Mouse (Mus musculus): ENCODE results near the gene Taf3. TPM values are rescaled to one million over a fixed set of nuclear protein-coding genes. Genes with fewer than 3 reads are reported as not detected.

The Taf3 gene
- total RNA-seq, 4 experiments from 2014 or later: 13.1 to 16.2 (median 14.9) TPM

DNA sequence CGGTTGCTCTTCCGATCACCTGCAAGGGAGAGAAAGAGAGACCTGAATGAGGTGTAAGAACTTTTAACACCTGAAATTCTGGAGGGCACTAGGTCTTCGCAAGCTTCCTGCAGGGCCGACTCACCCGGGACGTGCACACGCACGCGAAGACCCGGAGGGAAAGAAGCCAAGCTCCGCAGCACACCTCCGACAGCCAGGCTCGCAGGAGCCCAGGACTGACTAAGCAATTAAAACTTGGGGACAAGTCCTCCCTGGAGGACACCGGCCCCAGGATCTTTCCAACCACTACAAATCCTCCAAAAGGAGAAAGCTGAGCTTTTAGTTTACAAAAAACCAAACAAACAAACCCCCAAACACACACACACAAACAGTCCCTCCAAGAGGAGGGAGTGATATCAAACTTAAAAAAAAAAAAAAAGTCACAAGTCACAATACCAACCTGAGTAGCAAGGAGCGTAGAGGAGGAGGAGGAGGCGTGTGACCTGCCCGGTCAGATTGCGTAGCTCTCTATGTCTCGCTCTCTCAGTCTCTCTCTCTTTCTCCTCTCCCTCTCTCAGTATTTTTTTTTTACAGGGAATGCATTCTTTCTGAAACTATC lies 170.3 kb downstream of the Taf3 start:
- no peak for DNase-seq (ENCODE audit: low spot score in 2 of 2)

DNA sequence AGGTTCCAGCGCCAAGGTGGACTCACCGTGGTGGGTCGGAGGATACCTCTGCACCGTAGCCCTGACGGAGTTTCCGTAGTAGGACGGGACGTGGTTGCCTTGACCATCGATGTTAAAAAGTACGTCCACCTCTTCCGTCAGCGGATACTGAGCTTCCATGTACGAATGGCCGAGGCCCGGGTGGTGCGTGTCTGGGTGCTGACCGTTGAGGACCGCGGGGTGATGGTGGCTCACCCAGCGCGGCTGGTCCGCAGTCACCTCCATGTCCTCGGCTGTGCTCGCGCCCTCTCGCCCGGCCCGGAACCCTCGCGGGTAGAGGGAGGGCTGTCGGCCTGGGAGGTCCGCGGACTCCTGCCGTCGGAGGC lies 171.1 kb downstream of the Taf3 start:
- DNase-seq (ENCODE audit: low spot score in 2 of 2): no peak

DNA sequence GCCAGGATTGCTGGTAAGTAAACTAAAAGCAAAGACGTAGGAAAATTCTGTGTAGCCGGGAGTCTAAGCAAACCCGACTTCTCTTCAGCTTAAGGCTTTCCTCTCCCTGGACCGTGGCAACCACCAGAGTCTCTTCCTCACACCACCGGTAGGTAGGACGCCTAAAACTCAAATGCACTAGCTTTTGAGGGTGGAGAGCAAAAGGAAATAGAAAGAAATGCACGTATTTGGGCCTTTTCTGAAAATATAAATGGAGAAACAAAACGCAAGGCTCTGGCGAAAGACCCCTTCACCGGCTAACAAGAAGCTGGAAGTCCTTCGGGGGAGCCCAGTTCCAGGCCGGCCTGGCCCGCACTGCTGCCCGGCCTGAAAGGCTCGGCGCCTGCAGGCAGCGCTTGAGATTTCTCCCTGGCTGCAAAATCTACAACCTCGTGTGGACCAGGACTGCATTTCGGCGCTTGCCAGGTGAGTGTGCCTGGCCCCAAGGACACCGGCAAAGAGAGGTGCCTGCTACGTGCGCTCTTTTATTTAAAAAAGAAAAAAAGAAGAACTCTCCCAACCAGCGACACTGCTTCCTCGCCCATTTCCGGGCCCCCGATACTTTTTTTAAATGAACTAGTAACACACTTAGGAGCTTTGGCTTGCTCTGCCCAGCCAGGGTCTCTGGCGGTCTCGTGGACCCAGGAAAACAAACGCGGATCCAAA lies 171.6 kb downstream of the Taf3 start:
- no peak for DNase-seq (ENCODE audit: low spot score in 2 of 2)

DNA sequence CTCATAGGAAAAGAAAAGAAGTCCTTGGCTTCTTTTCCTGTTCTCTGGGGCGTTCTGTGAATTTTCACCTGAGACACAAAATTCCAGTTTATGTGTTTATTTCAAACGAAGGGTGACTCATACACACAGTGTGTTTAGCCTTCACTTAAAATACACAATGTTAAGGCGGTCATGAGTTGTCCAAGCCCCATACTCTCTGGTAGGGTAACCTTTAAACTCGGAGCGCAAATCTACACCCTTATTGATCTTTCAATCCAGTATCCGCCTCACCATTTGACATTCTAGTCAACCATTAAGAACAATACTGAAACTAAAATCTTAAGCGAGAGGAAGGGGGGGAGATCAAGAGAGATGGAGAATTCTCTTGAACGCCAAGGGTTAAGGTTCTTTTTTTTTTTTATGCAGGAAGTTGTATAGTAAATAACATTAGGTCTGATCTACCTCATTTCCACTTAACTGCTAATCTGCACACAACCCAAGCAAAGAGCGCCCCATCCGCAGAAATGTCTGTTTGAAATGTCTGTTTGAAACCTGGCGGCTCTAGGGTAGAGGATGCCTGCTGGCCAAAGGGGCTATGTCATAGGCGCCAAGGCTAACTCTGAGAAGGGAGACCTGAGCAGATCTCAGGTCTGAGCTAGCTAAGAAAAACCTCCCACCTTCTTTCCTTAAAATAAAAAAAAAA lies 172.6 kb downstream of the Taf3 start:
- no peak for DNase-seq (ENCODE audit: low spot score in 2 of 2)

DNA sequence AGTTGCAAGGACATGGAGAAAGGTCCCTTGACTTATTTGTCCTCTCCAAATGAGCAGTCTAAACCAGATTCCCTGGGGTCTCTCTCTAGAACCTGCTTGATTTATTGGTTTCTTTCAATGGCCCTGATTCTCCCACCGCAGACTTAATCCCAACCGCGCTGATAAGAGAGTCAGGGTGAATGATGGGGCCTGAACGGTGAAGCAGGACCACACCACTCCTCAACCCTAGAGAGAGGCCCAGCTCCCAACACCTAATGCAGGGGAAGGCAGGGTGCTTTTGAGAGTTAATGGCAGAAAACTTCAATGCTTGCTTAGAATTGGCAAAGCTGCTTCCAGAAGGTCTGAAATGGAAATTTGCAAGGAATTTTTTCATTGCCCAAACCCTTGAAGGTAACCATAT lies 173.2 kb downstream of the Taf3 start:
- no peak for DNase-seq (ENCODE audit: low spot score in 2 of 2)

DNA sequence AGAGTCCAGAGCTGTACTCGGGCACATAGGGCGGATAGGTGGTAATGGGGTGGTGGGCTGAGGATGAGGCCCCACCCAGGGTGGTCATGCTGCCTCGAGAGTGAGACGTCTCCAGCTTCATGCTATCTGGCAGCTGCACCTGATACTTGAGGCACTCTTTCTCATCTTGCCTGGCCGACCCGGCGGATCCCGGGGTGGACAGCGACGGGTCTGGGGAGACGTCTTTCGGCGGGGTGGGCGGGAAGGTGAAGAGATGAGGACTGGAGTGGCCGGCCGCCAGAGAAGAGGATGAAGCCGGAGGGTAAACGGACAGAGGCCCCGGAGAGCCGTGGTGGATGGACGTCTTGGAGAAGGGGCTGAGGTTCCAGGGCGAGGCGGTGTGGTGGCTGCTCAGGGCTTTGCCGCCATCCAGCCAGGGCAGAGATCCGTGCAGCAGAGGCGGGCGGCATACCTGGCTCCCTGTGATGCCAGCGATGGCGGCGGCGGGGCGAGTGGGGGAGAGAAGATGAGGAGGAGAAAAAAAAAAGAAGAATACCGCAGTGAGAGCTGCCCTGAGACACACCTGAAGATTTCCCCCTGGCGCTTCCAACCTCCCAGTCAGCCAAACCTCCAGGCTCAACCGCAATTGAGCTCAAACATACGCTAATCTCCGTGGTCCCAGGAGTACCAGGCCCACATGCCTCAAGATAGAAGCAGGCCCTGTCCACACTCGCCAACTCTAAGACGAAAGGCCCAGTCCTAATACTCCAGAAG lies 173.8 kb downstream of the Taf3 start:
- DNase-seq (ENCODE audit: low spot score in 2 of 2): no peak

DNA sequence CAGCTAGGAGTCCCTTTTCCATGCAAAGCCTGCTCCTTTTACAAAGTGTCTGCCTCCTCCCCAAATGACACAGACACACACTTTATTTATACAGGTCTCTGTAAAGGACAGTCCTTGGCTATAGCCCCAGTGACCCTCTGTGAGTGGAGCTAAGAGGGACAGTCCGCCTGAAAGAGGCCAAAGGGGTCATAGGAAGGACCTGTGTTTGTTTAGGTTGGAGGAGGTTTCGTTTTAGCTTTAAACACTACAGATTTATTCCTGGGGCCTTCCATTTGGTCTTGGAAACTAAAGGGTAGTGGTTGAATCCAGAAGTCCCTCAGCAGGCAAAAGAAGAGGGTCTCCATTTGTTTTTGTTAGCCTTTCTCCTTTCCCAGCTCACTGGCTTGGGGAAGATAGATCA lies 174.6 kb downstream of the Taf3 start:
- DNase-seq (ENCODE audit: low spot score in 2 of 2): no peak

DNA sequence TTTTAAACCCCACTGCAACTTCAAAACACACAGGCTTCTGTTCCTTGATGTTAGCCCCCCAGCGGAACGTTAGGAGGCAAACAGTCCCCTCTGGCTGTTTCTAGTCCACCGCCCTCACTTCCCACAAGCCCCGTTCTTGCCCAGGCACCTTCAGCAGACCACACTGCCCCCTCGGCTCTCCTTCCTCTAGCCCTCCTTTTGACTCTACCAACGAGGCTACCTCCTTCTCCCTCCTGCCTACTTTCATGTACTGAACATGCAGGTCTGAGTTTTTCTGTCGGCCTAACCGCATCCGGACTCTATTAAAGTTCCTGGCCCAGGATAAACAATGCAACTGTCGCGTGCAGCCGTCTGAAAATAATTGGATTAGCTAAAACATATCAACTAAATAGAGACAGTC lies 175.7 kb downstream of the Taf3 start:
- no peak for DNase-seq (ENCODE audit: low spot score in 2 of 2)

DNA sequence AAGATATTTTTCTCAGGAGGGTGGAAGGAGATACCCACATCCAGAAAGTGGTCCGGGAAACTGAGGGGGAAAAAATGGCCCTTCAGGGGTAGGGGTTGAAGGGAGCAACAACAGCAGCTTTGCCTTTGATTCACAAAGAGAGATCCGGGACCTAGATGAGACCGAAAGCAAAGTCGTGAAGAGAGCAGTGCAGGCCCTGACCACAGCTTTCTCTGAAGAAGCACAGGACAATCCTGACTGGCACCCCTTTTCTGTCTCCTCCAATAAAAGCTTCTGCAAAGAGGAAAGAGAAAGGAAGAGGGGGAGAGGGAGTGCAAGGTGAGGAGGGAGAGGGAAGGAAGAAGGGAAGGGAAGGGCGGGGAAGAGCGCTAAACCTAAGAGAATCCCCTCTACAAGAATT lies 176.6 kb downstream of the Taf3 start:
- DNase-seq (ENCODE audit: low spot score in 2 of 2): no peak

DNA sequence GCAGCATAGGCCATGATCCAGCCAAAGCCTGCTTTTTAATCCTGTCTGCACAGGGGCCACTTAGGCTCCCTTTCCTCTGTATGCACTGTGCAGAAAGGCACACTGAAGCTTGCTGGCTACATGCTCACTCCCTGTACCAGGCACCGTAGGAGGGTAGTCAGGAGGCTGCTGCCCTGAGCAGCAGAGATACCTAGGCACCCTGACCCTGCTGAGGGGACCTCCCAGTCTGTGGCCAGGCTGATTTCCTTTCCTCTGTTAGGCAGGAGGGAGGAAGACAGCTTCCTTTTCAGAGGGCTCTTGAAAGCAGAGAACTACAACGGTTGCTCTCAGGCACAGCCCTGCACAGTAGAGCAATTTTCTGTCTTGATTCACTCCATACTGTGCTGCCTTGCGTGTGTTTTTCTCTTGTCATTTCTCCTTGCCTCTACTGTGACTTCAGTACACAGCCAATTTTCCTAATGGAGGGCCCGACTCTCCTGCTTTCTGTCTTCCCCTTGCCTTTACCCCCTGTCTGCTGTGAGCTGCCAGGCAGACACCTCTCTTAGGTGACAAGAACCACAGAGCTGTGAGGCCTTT lies 177.2 kb downstream of the Taf3 start:
- DNase-seq (ENCODE audit: low spot score in 2 of 2): no peak

DNA sequence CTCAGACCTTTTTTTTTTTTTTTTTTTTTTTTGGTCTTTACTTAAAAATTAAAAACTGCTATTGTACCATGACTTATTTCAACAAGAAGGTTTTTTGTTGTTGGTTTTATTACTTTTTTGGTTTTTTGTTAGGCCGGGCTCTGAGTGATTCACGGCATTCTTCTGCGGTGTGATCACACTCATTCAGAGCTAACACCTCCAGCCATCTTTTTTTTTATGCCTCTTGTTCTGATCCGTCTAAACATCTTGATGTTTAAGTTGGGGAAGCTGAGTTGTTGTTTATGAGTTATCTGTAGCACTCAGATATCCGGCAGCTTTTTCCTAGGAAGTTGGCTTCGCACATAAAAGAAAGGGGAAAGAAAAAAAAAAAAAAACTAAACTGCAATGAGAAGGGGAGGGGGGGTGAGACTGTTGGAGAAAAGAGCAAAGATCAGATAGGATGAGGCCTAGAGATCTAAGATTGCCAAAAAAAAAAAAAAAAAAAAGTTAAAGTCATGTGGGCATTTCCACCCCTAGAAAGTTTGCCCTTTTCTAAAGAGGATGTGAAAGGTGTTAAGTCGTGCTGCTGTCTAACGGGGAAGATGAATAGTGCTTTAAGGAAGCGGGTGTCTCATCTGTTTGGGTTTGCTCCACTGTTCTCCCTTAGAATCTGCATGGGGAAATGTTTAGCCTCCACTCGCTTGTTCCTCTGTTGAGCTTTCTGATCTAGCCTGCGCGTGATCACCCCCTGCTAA lies 181.1 kb downstream of the Taf3 start:
- DNase-seq (ENCODE audit: low spot score in 2 of 2): no peak

Other genes with a start within 250 kb of the Taf3 start
- gene 4930412O13Rik, start 167.3 kb downstream of the Taf3 start, total RNA-seq (2022): not detected
- gene 9230102O04Rik, start 159.1 kb downstream of the Taf3 start, total RNA-seq (2022): not detected
- gene Gata3, start 158.6 kb downstream of the Taf3 start, total RNA-seq (2022): under 1 TPM in 2 of 4 experiments, not detected in 2; 0.09 to 0.47 TPM
- gene Atp5c1, start 31.9 kb upstream of the Taf3 start, total RNA-seq (2022): 100 to 1,000 TPM; 236 to 253 (median 249) TPM
- 10 to 100 TPM; 11.4 to 14.1 (median 13.4) TPM for gene Kin, start 32.0 kb upstream of the Taf3 start, total RNA-seq (2022)
- 1 to 10 TPM; 1.6 to 2.7 (median 2.1) TPM for gene Itih2, start 82.8 kb upstream of the Taf3 start, total RNA-seq (2022)
- 10 to 100 TPM; 12.7 to 14.1 (median 13.4) TPM for gene Itih5, start 105.0 kb upstream of the Taf3 start, total RNA-seq (2022)